Mouse (Mus musculus) frontal cortex, postnatal 36 days (tissue): ENCODE data around the gene Ankrd34a.
"Not testable (repeated sequence)": the region's sequence is repeated elsewhere in the genome, so short reads cannot be mapped to it uniquely, and the experiment has no call there.

Source experiments
- DNase-seq, 2 experiments: peaks; one replicate each; pipeline ENCODE4 v3.0.0; 2022; ENCODE audit warnings: low spot score in 2 of 2

Gene Ankrd34a

DNA sequence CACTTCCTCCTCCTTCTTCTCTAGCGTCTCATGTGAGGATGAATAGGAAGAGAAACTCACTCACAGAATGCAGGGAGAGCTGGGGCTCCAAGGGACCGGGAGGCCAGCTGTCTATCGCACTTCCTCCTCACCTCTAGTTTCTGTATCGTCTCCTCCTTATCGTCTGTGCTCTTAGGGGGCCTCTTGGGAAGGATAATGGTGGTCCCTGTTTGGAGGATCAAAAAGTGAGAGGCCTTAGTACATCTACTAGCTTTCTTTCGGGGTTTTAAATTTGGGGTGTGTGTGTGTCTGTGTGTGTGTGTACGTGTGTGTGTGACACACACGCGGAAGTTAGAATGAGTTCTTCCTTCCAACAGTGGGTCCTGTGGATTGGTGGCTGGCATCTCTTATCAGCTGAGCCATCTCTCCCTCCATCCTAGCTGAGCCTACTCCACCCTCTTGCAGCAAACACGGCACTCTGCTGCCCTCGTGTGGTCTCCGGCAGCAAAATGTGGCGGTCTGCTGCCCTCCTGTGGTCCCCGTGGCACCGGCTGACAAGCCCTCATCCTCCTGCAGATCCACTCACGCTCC lies 16.5 kb upstream of the Ankrd34a start:
- peak; percentile 92 to 94 for DNase-seq

DNA sequence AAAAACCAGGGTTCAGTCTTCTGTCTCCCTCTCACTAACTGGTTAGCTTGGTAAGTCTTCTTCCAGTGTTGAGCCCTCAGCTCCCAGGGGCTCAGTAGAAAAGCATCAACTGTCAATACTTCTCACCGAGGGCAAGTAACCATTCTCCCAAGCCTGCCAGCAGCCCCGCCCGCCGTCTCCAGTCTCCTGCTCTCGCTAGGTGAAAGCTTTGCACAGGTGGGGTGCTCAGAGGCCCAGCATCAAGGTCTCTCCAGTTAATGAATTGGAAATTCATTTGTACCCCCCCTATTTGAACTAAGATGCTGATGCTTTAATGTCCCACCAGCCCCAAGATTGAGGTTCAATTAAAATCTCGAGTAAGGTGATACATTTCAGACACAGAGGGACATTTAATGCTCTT lies 15.3 kb upstream of the Ankrd34a start:
- no peak for DNase-seq

DNA sequence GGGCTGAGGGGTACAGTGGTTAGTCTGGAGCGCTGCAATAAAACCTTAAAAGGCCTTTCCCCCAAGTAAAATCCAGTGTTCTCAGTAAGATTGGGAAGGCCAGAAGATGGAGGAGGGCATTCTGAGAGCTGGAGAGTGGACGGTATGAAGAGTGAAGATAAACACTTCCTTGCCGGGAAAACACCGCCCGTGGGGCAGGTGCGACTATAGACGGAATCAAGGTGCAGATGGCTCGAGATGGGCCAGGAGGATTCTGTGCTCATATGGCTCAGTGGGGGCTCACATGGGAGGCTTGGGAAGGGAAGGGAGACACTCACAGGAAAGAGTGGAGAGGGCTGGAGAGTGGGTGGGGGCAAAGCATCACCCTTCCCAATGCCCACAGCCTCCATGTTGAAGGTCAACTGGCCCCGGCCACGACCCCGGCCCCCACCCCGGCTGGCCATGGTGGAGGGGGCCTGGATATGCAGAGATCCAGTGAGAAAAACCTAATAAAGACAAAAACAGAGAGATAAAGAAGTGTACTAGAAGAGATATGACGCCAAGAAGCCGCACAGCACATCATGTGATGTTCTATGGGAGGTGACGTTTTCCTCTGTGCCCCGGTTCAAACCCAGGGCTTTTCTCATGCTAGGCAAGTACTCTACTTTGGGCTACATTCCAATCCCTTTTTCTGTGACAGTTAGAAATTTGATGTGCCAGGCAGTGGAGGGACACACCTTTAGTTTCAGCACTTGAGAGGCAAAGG lies 14.5 kb upstream of the Ankrd34a start:
- no peak for DNase-seq

DNA sequence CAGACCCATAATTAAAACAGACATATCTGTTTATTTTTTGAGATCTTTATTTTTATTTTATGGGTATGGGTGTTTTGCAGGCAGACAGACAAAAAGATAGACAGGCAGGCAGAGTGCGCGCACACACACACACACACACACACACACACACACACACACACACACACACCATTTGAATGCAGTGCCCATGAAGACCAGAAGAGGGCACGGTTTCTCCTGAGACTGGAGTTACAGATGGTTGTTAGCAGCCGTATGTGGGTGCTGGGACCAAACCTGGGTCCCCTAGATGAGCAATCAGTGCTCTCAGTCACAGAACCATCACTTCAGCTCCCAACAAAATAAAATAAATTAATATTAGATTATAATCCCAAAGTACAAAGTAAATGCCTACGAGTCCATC lies 13.1 kb upstream of the Ankrd34a start:
- no peak for DNase-seq

DNA sequence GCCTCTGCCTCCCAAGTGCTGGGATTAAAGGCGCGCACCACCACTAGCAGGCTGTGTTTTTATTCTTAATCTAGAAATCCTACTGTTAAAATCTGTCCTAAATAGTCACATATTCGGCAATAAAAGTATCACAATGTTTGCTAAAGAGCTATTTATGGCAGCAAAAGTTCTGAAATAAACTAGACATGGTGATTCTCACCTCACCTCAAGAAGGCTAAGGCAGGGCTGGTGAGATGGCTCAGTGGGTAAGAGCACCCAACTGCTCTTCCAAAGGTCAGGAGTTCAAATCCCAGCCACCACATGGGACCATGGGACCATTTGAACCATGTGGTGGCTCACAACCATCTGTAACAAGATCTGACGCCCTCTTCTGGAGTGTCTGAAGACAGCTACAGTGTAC lies 5.8 kb upstream of the Ankrd34a start:
- no peak for DNase-seq

GRCm38 (mm10) chr3:96593374-96593773 lies 3.1 kb upstream of the Ankrd34a start:
- DNase-seq = no peak

- peak; percentile 95 for DNase-seq
These were observed 2.5 kb upstream of the Ankrd34a start, which contains the start of gene Polr3gl for GRCm38 (mm10) chr3:96593790-96594560. Gene Polr3gl (minus strand): TSS chr3:96594181.

- DNase-seq = no peak
These were observed 1.6 kb upstream of the Ankrd34a start for GRCm38 (mm10) chr3:96594851-96595250.

GRCm38 (mm10) chr3:96595661-96596060 lies 775 bp upstream of the Ankrd34a start:
- DNase-seq = peak in 1 of 2 experiments; percentile 59

DNA sequence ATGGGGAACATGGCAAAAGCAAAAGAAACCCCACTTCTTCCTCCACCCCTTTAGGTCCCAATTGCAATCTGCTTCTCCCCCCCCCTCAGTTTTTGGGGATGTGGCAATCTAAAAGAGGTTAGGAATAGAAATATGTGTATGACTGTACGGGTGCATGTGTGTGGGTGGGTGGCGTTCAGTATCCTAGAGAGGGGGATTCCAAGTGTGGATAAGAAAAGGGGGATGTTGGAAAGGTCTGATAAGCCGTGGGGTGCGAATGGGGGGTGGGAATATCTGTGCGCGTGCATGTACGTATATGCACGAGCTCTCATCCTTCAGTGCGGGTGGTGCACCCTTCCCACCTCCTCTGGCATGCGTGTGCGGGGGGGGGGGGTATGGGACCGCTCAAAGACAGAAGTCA lies 419 bp downstream of the Ankrd34a start:
- peak in 1 of 2 experiments; percentile 39 for DNase-seq

GRCm38 (mm10) chr3:96597435-96597891 lies 1.0 kb downstream of the Ankrd34a start:
- DNase-seq = peak in 1 of 2 experiments; percentile 53

GRCm38 (mm10) chr3:96598156-96599068 lies 2.0 kb downstream of the Ankrd34a start:
- DNase-seq = peak in 1 of 2 experiments; percentile 53

DNA sequence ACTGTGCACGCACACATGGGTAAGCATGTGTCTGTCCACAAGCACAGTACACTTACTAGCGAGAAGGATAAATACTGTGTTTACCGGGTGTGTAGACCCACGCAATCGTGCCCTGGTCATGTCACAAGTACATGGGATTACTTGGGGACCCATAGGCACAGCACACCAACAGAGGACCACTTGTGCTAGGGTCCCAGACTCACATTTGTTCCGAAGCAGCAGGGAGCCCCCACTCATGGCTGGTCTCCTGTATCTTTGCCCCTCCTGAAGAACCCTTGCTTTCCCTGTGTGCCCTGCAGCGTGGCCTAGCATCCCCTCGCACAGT lies 2.6 kb downstream of the Ankrd34a start:
- no peak for DNase-seq

- DNase-seq = no peak
These were observed 3.0 kb downstream of the Ankrd34a start for GRCm38 (mm10) chr3:96599411-96599810.

- DNase-seq = peak; percentile 91 to 94
These were observed 4.3 kb downstream of the Ankrd34a start, which contains the start of gene Lix1l for GRCm38 (mm10) chr3:96600639-96601250. Gene Lix1l (plus strand): TSS chr3:96601149.

- DNase-seq = peak; percentile 54 to 69
These were observed 4.9 kb downstream of the Ankrd34a start for GRCm38 (mm10) chr3:96601251-96601787.

- DNase-seq = peak in 1 of 2 experiments; percentile 41
These were observed 5.7 kb downstream of the Ankrd34a start for GRCm38 (mm10) chr3:96601941-96602703.

DNA sequence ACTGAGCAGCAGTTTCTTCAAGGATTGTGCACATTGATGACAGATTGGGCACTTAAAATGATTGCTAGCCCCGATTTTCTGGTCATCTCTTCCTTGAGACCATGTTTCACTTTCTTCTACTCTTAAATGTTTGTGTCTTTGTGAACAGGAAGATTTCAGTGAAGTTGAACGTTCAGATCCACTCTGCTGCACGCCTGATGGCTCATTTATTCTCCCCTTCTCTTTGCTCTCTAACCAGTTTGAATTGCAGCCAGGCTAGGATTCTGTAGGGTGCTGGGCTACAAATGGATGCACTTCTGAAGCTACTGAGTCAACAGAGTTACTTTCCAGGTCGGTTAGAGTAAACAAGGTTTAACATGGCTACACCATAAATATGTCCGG lies 6.3 kb downstream of the Ankrd34a start:
- no peak for DNase-seq

GRCm38 (mm10) chr3:96603311-96603710 lies 6.9 kb downstream of the Ankrd34a start:
- no peak for DNase-seq

- DNase-seq = not testable (repeated sequence)
These were observed 9.6 kb downstream of the Ankrd34a start for GRCm38 (mm10) chr3:96606007-96606406.
